Mouse (Mus musculus) heart, embryonic 12.5 days (tissue): ENCODE data around the gene Pilra. TPM values are rescaled to one million over a fixed set of nuclear protein-coding genes. Genes with fewer than 3 reads are reported as not detected.

ENCODE experiments used
- ATAC-seq: fragments of 200-750 bp; cut with Nextera tagmentation; 2 replicates; pipeline ENCODE4 v1.8.0; 2017; ENCODE audit warnings: moderate TSS enrichment, moderate library complexity; ENCODE audit not compliant: insufficient number of reproducible peaks, low FRiP score
- H3K27ac ChIP-seq: fragments of 300-500 bp; sonication (generic); 2 replicates; pipeline ENCODE4 v1.5.1; 2016; ENCODE audit warnings: mild to moderate bottlenecking, moderate library complexity; ENCODE audit not compliant: poor library complexity, severe bottlenecking
- H3K27me3 ChIP-seq: fragments of 300-500 bp; sonication (generic); replicated peaks from 2 replicates; pipeline ENCODE4 v1.6.1; 2016; ENCODE audit warnings: mild to moderate bottlenecking, moderate library complexity
- H3K36me3 ChIP-seq: fragments of 300-500 bp; sonication (generic); 2 replicates; pipeline ENCODE4 v1.6.1; 2016; ENCODE audit warnings: mild to moderate bottlenecking, moderate library complexity
- H3K4me1 ChIP-seq: fragments of 300-500 bp; sonication (generic); replicated peaks from 2 replicates; pipeline ENCODE4 v1.6.1; 2016; ENCODE audit warnings: mild to moderate bottlenecking
- H3K4me2 ChIP-seq: fragments of 300-500 bp; sonication (generic); 2 replicates; pipeline ENCODE4 v1.6.1; 2016; ENCODE audit warnings: mild to moderate bottlenecking, moderate library complexity
- H3K4me3 ChIP-seq: fragments of 300-500 bp; sonication (generic); 2 replicates; pipeline ENCODE4 v1.5.1; 2016; ENCODE audit warnings: mild to moderate bottlenecking
- H3K9ac ChIP-seq: fragments of 300-500 bp; sonication (generic); 2 replicates; pipeline ENCODE4 v1.6.1; 2016; ENCODE audit warnings: mild to moderate bottlenecking, moderate library complexity
- H3K9me3 ChIP-seq: fragments of 300-500 bp; sonication (generic); replicated peaks from 2 replicates; pipeline ENCODE4 v1.6.1; 2016; ENCODE audit warnings: mild to moderate bottlenecking, moderate library complexity
- WGBS: fragments of 180-500 bp; shearing (Covaris S2); methylation state at CpG from one replicate; pipeline ENCODE4 v1.1.7; 2016; 5-methylcytosine and 5-hydroxymethylcytosine counted together
- polyA plus RNA-seq: library from polyadenylated mRNA; unstranded; fragments of >200 nt; fragmentation: Nextera tagmentation; extraction: Ambion mirVana; gene quantifications from 2 replicates; pipeline ENCODE4 v1.2.1, GENCODE M21; 2016

The Pilra gene
- polyA plus RNA-seq, 1 experiment from 2014 or later, result 2.3 TPM

DNA sequence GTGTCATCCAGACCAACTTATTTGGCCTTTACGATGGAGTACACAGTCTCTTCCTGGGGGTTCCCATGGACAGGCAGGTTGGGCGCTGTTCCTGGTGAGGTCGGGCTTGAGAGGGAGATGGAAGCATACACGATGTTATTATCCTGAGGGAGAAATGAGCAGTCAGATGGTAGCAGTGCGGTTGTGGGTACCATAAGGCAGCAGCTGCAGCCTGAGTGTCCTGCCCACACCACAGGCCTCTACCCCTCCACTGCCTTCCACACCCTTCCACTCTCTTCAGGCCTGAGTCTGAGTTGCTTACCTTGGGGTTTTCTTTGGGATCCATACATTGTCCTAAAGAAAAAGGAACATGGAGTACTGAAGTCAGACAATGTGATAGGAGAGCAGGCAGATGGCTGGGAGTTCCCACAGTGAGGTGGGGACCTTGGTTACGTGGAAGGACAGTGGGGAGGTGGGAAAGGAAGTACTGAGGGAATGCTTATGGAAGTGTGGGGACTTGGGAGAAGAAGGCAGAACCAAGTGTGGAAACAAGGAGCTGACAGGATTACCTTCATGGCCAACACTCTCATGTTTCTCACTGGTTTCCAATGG lies 12.5 kb downstream of the Pilra start:
- WGBS, result 79% methylated on average over 6 of the region's 6 CpGs
- H3K4me2 ChIP-seq, result no peak overlapping the region
- H3K4me1 ChIP-seq, result no peaks in the 10 kb centered on the region
- no peaks in the 10 kb centered on the region for H3K36me3 ChIP-seq
- no peak overlapping the region for H3K9ac ChIP-seq
- no peak overlapping the region for H3K27ac ChIP-seq
- H3K4me3 ChIP-seq, result no peak overlapping the region
- ATAC-seq, result no peak
- H3K9me3 ChIP-seq, result no peaks in the 10 kb centered on the region
- H3K27me3 ChIP-seq, result no peaks in the 10 kb centered on the region

- Histone ChIP-seq H3K9me3 (no peaks in the 10 kb centered on the region), H3K27ac (no peak overlapping the region), H3K4me3 (no peak overlapping the region), H3K9ac (no peak overlapping the region), H3K36me3 (no peaks in the 10 kb centered on the region), H3K4me2 (no peak overlapping the region), H3K27me3 (no peaks in the 10 kb centered on the region), H3K4me1 (0 out of 2 replicates have a peak, but pooled peaks cover 2% of the 10 kb centered on the region)
- no peak for ATAC-seq
- 71% methylated on average over 1 of the region's 1 CpGs for WGBS
Observed at GRCm38 (mm10) chr5:137822602-137823001, 13.5 kb downstream of the Pilra start.

DNA sequence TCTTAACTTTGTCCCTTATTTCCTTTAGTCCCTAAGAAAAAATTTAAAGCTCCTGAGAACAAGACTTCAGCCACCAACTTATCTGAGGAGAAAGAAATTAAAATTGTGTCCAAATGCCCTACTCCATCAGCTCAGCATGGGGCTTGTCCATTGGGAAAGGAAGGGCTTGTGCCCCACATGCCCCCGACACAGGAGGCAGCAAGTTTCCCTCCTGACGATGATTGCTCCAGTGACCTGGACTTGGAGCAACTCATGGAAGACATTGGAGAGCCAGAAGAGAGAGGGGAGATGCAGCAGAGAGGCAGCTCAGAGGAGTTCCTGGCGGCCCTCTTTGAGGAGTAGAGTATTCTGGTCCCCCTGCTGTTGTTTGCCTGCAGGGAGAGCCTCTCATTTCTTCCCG lies 14.0 kb downstream of the Pilra start:
- no peaks in the 10 kb centered on the region for H3K9me3 ChIP-seq
- no peak overlapping the region for H3K27ac ChIP-seq
- ATAC-seq, result no peak
- H3K27me3 ChIP-seq, result no peaks in the 10 kb centered on the region
- no peak overlapping the region for H3K9ac ChIP-seq
- H3K4me3 ChIP-seq, result no peak overlapping the region
- H3K4me1 ChIP-seq, result 0 out of 2 replicates have a peak, but pooled peaks cover 6% of the 10 kb centered on the region
- no peak overlapping the region for H3K4me2 ChIP-seq
- no peaks in the 10 kb centered on the region for H3K36me3 ChIP-seq
- WGBS, result 58% methylated on average over 4 of the region's 4 CpGs

DNA sequence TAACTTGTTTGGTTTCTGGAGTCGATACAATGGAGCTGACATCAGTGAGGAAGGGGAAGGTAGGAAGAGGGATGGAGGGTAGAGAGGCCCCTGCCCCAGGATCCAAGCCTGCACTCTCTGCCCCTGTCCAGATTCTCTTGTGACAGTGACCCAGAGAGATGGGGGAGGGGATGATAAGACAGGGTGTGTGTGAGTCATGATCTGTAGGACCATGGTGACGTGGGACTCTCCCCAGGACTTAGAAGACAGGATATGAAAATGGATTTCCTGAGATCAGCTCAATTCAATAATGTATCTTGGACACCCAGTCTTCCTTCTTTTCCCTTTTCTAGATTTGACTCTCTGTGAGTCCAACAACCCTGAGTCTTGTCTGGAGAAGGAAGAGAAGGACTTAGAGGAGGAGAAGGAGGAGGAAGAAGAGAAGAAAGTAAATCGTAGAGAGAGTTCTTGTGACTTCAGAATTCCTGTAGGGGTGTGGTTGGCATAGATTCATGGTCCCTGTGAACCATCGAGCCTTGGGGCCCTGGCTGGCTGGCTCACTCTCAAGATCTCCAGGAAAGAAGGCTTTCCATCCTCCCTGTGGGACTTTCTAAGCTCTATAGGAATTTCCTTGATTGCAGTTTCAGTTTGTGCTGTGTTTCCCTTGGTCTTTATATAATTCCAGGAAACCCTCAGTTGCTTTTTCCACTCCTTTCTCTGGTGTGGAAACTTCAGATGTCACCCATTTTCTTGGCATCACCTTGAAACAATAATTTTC lies 18.4 kb downstream of the Pilra start:
- H3K4me3 ChIP-seq, result no peak overlapping the region
- peak overlapping the region; percentile 62 for H3K27ac ChIP-seq
- peaks cover 4% of the 10 kb centered on the region; the same call in 1 of the 2 replicates for H3K9me3 ChIP-seq
- no peak overlapping the region for H3K4me2 ChIP-seq
- WGBS, result 44% methylated on average over 4 of the region's 4 CpGs
- H3K36me3 ChIP-seq, result no peaks in the 10 kb centered on the region
- H3K4me1 ChIP-seq, result 0 out of 2 replicates have a peak, but pooled peaks cover 6% of the 10 kb centered on the region
- H3K27me3 ChIP-seq, result no peaks in the 10 kb centered on the region
- no peak overlapping the region for H3K9ac ChIP-seq
- ATAC-seq, result peak; percentile 64; the same call in 1 of the 2 replicates

DNA sequence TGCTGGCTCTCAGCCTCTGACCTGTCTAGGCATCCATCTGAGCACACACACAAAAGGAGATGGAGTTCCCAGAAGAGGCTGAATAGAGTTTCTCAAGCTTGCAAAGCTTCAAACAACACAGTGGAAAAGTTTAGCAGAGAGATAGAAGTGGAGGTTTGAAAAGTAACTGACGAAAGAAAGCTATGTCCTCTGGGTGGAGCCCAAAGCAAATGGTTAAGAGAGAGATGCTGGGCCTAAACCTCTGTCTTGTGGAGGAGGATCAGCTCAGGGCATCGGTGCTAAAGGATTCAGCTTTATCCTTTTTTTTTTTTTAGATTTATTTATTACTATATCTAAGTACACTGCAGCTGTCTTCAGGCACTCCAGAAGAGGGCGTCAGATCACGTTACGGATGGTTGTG lies 27.8 kb downstream of the Pilra start:
- WGBS, result 83% methylated on average over 5 of the region's 5 CpGs
- Histone ChIP-seq H3K36me3 (no peaks in the 10 kb centered on the region), H3K27ac (no peak overlapping the region), H3K4me2 (no peak overlapping the region), H3K27me3 (no peaks in the 10 kb centered on the region), H3K4me3 (no peak overlapping the region), H3K9me3 (no peaks in the 10 kb centered on the region), H3K9ac (no peak overlapping the region), H3K4me1 (no peaks in the 10 kb centered on the region)
- no peak for ATAC-seq

- 69% methylated on average over 1 of the region's 1 CpGs for WGBS
- no peak for ATAC-seq
- no peak overlapping the region for H3K4me2 ChIP-seq
- no peaks in the 10 kb centered on the region for H3K27me3 ChIP-seq
- no peaks in the 10 kb centered on the region for H3K36me3 ChIP-seq
- H3K4me3 ChIP-seq, result no peak overlapping the region
- H3K9ac ChIP-seq, result no peak overlapping the region
- no peak overlapping the region for H3K27ac ChIP-seq
- no peaks in the 10 kb centered on the region for H3K4me1 ChIP-seq
- no peaks in the 10 kb centered on the region for H3K9me3 ChIP-seq
Observed at GRCm38 (mm10) chr5:137806158-137806557, 29.9 kb downstream of the Pilra start.

- no peak for ATAC-seq
- Histone ChIP-seq H3K9me3 (no peaks in the 10 kb centered on the region), H3K4me2 (no peak overlapping the region), H3K4me1 (no peaks in the 10 kb centered on the region), H3K27me3 (no peaks in the 10 kb centered on the region), H3K9ac (no peak overlapping the region), H3K36me3 (no peaks in the 10 kb centered on the region), H3K4me3 (no peak overlapping the region), H3K27ac (no peak overlapping the region)
- WGBS, result 67% methylated on average over 3 of the region's 3 CpGs
Observed at GRCm38 (mm10) chr5:137800917-137801316, 35.2 kb downstream of the Pilra start.

- no peak overlapping the region for H3K4me3 ChIP-seq
- no peak overlapping the region for H3K9ac ChIP-seq
- ATAC-seq, result no peak
- 74% methylated on average over 3 of the region's 3 CpGs for WGBS
- no peaks in the 10 kb centered on the region for H3K27me3 ChIP-seq
- H3K9me3 ChIP-seq, result no peaks in the 10 kb centered on the region
- H3K4me1 ChIP-seq, result no peaks in the 10 kb centered on the region
- no peak overlapping the region for H3K27ac ChIP-seq
- no peak overlapping the region for H3K4me2 ChIP-seq
- H3K36me3 ChIP-seq, result no peaks in the 10 kb centered on the region
Observed at GRCm38 (mm10) chr5:137796606-137797005, 39.5 kb downstream of the Pilra start.

DNA sequence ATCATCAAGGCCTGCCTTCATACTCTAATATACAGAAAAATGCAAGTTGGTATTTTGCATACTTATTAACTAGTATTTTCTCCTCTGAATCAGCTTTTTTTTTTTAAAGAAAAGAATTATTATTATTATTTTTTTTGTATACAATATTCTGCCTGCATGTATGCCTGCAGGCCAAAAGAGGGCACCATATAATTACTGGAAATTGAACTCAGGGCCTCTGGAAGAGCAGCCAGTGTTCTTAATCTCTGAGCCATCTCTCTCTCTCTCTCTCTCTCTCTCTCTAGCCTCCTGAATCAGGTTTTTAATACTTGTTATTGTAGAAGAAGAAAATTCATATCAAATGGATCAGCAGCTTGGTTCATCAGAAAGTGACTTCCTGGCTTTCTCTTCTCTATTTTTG lies 44.5 kb downstream of the Pilra start:
- Histone ChIP-seq H3K4me1 (0 out of 2 replicates have a peak, but pooled peaks cover 6% of the 10 kb centered on the region), H3K27me3 (peaks cover 3% of the 10 kb centered on the region), H3K4me3 (no peak overlapping the region), H3K27ac (no peak overlapping the region), H3K9ac (no peak overlapping the region), H3K36me3 (no peaks in the 10 kb centered on the region), H3K9me3 (no peaks in the 10 kb centered on the region), H3K4me2 (no peak overlapping the region)
- no peak for ATAC-seq

DNA sequence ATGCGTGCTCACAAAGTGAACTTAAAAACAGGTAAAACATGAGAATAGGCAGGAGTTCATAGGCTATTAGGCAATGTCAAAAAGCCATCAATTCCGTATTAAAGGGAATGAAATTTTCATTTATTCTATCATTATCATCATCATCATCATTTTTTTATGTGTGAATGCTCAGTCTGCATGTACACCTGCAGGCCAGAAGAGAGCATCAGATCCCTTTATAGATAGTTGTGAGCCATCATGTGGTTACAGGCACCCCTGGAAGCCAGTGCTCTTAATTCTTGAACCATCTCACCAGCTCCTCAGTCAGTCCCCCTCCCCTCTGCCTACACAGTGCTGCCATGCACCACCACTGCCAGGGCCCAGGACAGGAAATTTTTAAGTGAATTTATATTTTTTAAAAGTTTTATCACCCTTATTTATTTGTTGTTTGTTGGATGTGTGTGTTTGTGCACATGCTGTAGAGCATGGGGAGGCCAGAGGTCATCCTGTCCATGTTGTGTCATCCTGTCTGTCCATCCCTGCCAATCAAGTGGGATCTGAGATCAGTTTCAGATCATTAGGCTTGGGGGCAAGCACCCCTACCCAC lies 47.0 kb downstream of the Pilra start:
- ATAC-seq, result no peak
- Histone ChIP-seq H3K36me3 (peaks cover 9% of the 10 kb centered on the region; the same call in 1 of the 2 replicates), H3K9me3 (no peaks in the 10 kb centered on the region), H3K4me3 (no peak overlapping the region), H3K4me1 (peaks cover 19% of the 10 kb centered on the region), H3K9ac (no peak overlapping the region), H3K27ac (no peak overlapping the region), H3K4me2 (no peak overlapping the region), H3K27me3 (peaks cover 3% of the 10 kb centered on the region)
- 88% methylated on average over 2 of the region's 2 CpGs for WGBS

DNA sequence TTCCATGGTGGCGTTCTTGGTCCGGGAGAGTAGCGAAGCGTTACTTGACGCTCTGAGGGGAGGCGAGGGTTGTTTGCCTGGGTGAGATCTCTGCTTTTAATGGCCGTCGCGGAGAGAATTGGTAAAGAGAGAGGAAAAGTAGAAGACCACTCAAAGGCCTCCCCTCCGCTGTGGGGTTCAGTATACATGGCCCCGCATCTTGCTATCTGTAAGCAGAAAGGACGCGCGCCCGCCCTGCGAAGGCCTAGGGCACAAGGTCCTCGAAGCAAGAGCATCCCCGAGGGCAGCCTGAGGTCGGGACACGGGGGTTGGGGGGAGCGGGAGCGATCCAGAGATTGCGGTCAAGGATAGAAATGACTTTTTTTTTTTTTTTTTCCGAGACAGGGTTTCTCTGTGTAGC lies 47.9 kb downstream of the Pilra start:
- peaks cover 17% of the 10 kb centered on the region for H3K36me3 ChIP-seq
- no peak overlapping the region for H3K27ac ChIP-seq
- H3K9ac ChIP-seq, result no peak overlapping the region
- no peak for ATAC-seq
- peak overlapping the region; percentile 93 for H3K4me2 ChIP-seq
- 63% methylated on average over 24 of the region's 24 CpGs for WGBS
- H3K9me3 ChIP-seq, result no peaks in the 10 kb centered on the region
- H3K4me1 ChIP-seq, result peaks cover 28% of the 10 kb centered on the region
- H3K27me3 ChIP-seq, result peaks cover 3% of the 10 kb centered on the region
- peak overlapping the region; percentile 52 for H3K4me3 ChIP-seq
